Mouse (Mus musculus) hindbrain, embryonic 16.5 days (tissue): Measurements from ENCODE around the gene 2310033P09Rik. TPM values are rescaled to one million over a fixed set of nuclear protein-coding genes. Genes with fewer than 3 reads are reported as not detected.

ENCODE experiments used
- ATAC-seq: fragments of 200-750 bp; cut with Nextera tagmentation; 2 replicates; pipeline ENCODE4 v1.8.0; 2017; ENCODE audit warnings: moderate TSS enrichment, moderate library complexity
- H3K27ac ChIP-seq: fragments of 300-500 bp; sonication (generic); 2 replicates; pipeline ENCODE4 v1.5.1; 2014; ENCODE audit warnings: low read depth, mild to moderate bottlenecking, control low read depth, low read length, moderate library complexity
- H3K27me3 ChIP-seq: fragments of 300-500 bp; sonication (generic); replicated peaks from 2 replicates; pipeline ENCODE4 v1.6.1; 2014; ENCODE audit warnings: low read length; ENCODE audit not compliant: control insufficient read depth, insufficient read depth
- H3K36me3 ChIP-seq: fragments of 300-500 bp; sonication (generic); 2 replicates; pipeline ENCODE4 v1.6.1; 2014; ENCODE audit warnings: mild to moderate bottlenecking, low read length, moderate library complexity, mixed read lengths; ENCODE audit not compliant: control insufficient read depth, insufficient read depth
- H3K4me1 ChIP-seq: fragments of 300-500 bp; sonication (generic); 2 replicates; pipeline ENCODE4 v1.6.1; 2014; ENCODE audit warnings: low read depth, low read length; ENCODE audit not compliant: control insufficient read depth, insufficient read depth
- H3K4me2 ChIP-seq: fragments of 300-500 bp; sonication (generic); 2 replicates; pipeline ENCODE4 v1.6.1; 2014; ENCODE audit warnings: mild to moderate bottlenecking, low read length, control low read depth, moderate library complexity
- H3K4me3 ChIP-seq: fragments of 300-500 bp; sonication (generic); 2 replicates; pipeline ENCODE4 v1.5.1; 2014; ENCODE audit warnings: mild to moderate bottlenecking, low read length, control low read depth, moderate library complexity
- H3K9ac ChIP-seq: fragments of 300-500 bp; sonication (generic); 2 replicates; pipeline ENCODE4 v1.6.1; 2014; ENCODE audit warnings: low read depth, mild to moderate bottlenecking, control low read depth, low read length, moderate library complexity
- H3K9me3 ChIP-seq: fragments of 300-500 bp; sonication (generic); 2 replicates; pipeline ENCODE4 v1.6.1; 2014; ENCODE audit warnings: mild to moderate bottlenecking, low read length, moderate library complexity; ENCODE audit not compliant: control insufficient read depth
- WGBS: fragments of 180-500 bp; shearing (Covaris S2); extraction: QIAGEN DNeasy Blood & Tissue Kit; methylation state at CpG from one replicate; pipeline ENCODE4 v1.1.7; 2014; 5-methylcytosine and 5-hydroxymethylcytosine counted together
- polyA plus RNA-seq: library from polyadenylated mRNA; unstranded; fragments of >200 nt; fragmentation: Nextera tagmentation; extraction: Ambion mirVana; gene quantifications from 2 replicates; pipeline ENCODE4 v1.2.1, GENCODE M21; 2015

Gene 2310033P09Rik
- polyA plus RNA-seq, 1 experiment from 2014 or later: 26.8 TPM

DNA sequence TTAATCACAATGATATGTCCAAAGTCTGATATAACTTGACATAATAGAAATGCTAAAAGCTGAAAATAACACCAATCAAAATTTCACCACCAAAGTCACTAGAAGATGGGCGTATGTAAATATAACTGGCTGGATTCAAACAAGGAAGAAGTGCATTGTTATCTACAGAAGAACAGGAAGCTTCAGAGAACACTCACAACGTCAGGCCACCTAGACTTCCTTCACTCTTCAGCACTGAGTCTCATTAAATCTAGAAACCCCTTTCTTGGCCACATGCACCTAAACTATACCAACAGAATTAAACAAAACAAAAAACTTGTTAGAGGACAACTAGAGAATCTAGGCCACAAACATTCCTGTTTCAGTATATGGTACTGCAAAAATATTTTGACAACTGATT lies 16.3 kb downstream of the 2310033P09Rik start:
- no peak for ATAC-seq
- Histone ChIP-seq H3K4me1 (peaks cover 37% of the 10 kb centered on the region), H3K27me3 (no peaks in the 10 kb centered on the region), H3K4me3 (no peak overlapping the region), H3K4me2 (no peak overlapping the region), H3K9ac (no peak overlapping the region), H3K9me3 (no peaks in the 10 kb centered on the region), H3K36me3 (no peaks in the 10 kb centered on the region), H3K27ac (no peak overlapping the region)
- 67% methylated on average over 2 of the region's 2 CpGs for WGBS

DNA sequence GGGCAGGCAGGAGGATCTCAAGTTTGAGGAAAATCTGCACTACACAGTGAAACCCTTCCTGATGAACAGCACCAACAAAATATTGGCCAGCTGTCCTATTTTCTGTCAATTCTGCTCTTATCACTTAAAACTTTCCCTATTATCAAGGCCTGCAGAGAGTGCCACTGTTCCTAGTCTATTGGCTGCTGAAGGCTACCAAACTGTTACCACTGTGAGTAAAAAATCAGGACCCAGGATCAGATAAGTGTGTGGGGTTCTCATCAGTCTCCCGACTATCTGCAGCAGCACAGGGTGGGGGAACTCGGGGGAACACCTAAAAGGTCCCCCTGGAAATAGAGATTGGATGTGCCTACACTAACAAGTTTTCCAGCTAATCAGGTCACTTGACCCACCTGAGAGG lies 17.0 kb downstream of the 2310033P09Rik start:
- peak overlapping the region; percentile 13; the same call in 1 of the 2 replicates for H3K4me2 ChIP-seq
- ATAC-seq: no peak
- H3K4me1 ChIP-seq: peaks cover 37% of the 10 kb centered on the region
- no peaks in the 10 kb centered on the region for H3K36me3 ChIP-seq
- no peaks in the 10 kb centered on the region for H3K27me3 ChIP-seq
- no peak overlapping the region for H3K27ac ChIP-seq
- no peak overlapping the region for H3K9ac ChIP-seq
- 80% methylated on average over 2 of the region's 2 CpGs for WGBS
- no peaks in the 10 kb centered on the region for H3K9me3 ChIP-seq
- H3K4me3 ChIP-seq: no peak overlapping the region

DNA sequence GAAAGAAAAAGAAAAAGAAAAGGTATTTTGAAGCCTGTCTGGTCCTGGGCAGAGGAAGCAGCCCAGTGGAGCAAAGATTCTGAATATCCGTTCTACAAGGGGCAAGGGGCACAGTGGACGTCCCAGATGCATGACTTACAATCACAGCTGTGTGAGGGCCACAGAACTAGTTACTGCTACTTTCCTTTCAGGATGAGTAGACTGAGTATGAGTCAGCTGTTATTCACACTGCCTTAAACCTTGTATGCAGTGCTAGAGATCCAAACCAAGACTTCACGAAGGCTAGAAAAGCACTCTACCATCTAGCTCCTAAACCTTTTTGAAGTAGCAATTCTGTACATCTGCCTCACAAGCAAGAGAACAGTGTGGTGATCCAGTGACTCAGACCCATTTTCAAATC lies 18.1 kb downstream of the 2310033P09Rik start:
- H3K27ac ChIP-seq: no peak overlapping the region; the same call in 1 of the 2 replicates
- H3K4me2 ChIP-seq: peak overlapping the region; percentile 78
- 49% methylated on average over 3 of the region's 3 CpGs for WGBS
- peak overlapping the region; percentile 90; the same call in 1 of the 2 replicates for H3K9ac ChIP-seq
- ATAC-seq: no peak
- no peaks in the 10 kb centered on the region for H3K36me3 ChIP-seq
- H3K9me3 ChIP-seq: no peaks in the 10 kb centered on the region
- peak overlapping the region; percentile 77 for H3K4me3 ChIP-seq
- H3K27me3 ChIP-seq: no peaks in the 10 kb centered on the region
- H3K4me1 ChIP-seq: peaks cover 37% of the 10 kb centered on the region

- no peak for ATAC-seq
- no peaks in the 10 kb centered on the region for H3K36me3 ChIP-seq
- H3K27ac ChIP-seq: peak overlapping the region; percentile 91
- H3K27me3 ChIP-seq: no peaks in the 10 kb centered on the region
- peak overlapping the region; percentile 90 for H3K9ac ChIP-seq
- H3K4me1 ChIP-seq: peaks cover 36% of the 10 kb centered on the region
- peak overlapping the region; percentile 78 for H3K4me2 ChIP-seq
- peak overlapping the region; percentile 77 for H3K4me3 ChIP-seq
- 5% methylated on average over 21 of the region's 21 CpGs for WGBS
- no peaks in the 10 kb centered on the region for H3K9me3 ChIP-seq
Observed at GRCm38 (mm10) chr11:59226787-59227603, 18.9 kb downstream of the 2310033P09Rik start.

- peak; percentile 82 for ATAC-seq
- peak overlapping the region; percentile 90 for H3K9ac ChIP-seq
- H3K9me3 ChIP-seq: no peaks in the 10 kb centered on the region
- peaks cover 33% of the 10 kb centered on the region for H3K4me1 ChIP-seq
- H3K27me3 ChIP-seq: no peaks in the 10 kb centered on the region
- peak overlapping the region; percentile 91 for H3K27ac ChIP-seq
- under 1% methylated on average over 38 of the region's 51 CpGs for WGBS
- peak overlapping the region; percentile 77 for H3K4me3 ChIP-seq
- H3K36me3 ChIP-seq: no peaks in the 10 kb centered on the region
- H3K4me2 ChIP-seq: peak overlapping the region; percentile 78
Observed at GRCm38 (mm10) chr11:59227604-59228121, 19.5 kb downstream of the 2310033P09Rik start.

DNA sequence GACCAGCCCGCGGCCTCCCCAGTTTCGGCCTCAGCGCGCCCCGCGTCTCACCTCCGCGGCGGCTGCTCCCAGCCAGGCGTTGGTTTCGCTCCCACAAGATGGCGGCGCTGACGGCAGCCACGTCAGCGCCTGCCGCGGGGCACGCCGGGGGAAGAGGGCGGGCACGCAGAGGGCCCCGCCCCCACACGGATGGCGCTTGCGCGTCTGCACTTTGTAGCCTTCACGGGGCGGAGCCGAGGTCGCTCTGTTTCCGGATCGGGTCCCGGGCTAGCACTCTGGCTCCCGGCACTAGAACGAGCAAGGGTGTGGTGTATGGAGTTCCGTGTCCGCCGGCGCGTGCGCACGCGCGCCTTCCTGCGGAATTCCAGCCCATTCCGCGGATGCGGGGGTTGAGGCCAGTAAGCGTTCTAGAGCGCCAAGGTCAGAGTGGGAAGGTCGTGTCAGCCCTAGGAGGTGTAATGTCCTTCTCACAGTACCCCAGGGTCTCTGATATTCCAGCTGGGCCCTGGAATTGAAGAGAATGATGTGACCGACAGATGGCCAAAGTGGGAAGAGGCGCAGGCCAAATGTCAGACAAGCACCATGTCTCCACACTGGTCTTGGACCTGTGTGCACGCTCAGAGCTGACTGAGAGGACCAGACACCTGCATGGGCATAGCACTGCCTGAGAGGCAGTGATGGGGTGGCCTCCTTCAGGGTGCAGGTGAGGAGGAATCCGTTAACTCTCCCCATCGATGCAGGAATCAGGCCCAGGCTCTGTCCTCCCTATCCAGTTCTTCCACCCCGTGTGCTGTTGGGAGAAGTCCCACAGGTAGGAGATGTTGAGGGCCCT lies 20.2 kb downstream of the 2310033P09Rik start, which contains the start of gene Arf1:
Gene Arf1 (minus strand): TSS at position 149 of the 832 bp plus-strand sequence.
- peaks cover 33% of the 10 kb centered on the region for H3K4me1 ChIP-seq
- no peaks in the 10 kb centered on the region for H3K36me3 ChIP-seq
- H3K9me3 ChIP-seq: no peaks in the 10 kb centered on the region
- peak within 1 kb of the TSS; percentile 78 for H3K4me2 ChIP-seq
- H3K27ac ChIP-seq: peak within 1 kb of the TSS; percentile 91
- ATAC-seq: peak; percentile 96
- H3K4me3 ChIP-seq: peak within 1 kb of the TSS; percentile 77
- H3K27me3 ChIP-seq: no peaks in the 10 kb centered on the region
- peak within 1 kb of the TSS; percentile 90 for H3K9ac ChIP-seq
- 5% methylated on average over 57 of the region's 59 CpGs for WGBS

- Histone ChIP-seq H3K4me1 (peaks cover 19% of the 10 kb centered on the region), H3K4me2 (no peak overlapping the region), H3K9ac (peak overlapping the region; percentile 19; the same call in 1 of the 2 replicates), H3K36me3 (no peaks in the 10 kb centered on the region), H3K9me3 (no peaks in the 10 kb centered on the region), H3K4me3 (no peak overlapping the region), H3K27ac (no peak overlapping the region), H3K27me3 (no peaks in the 10 kb centered on the region)
- ATAC-seq: no peak
- 16% methylated on average over 7 of the region's 7 CpGs for WGBS
Observed at GRCm38 (mm10) chr11:59230144-59230760, 22.1 kb downstream of the 2310033P09Rik start.

- no peaks in the 10 kb centered on the region for H3K36me3 ChIP-seq
- no peak overlapping the region for H3K4me2 ChIP-seq
- no peak overlapping the region for H3K9ac ChIP-seq
- no peaks in the 10 kb centered on the region for H3K9me3 ChIP-seq
- no peak for ATAC-seq
- peaks cover 3% of the 10 kb centered on the region; the same call in 1 of the 2 replicates for H3K4me1 ChIP-seq
- H3K27ac ChIP-seq: no peak overlapping the region
- H3K27me3 ChIP-seq: no peaks in the 10 kb centered on the region
- no peak overlapping the region for H3K4me3 ChIP-seq
- WGBS: 76% methylated on average over 2 of the region's 2 CpGs
Observed at GRCm38 (mm10) chr11:59232797-59233196, 24.7 kb downstream of the 2310033P09Rik start.
